Mouse (Mus musculus) liver, embryonic 14.5 days (tissue): Measurements from ENCODE around the gene Fbxw4.

Experiments
- CTCF ChIP-seq: IDR thresholded peaks from 2 replicates; pipeline ENCODE4 v1.5.1; 2016; ENCODE audit warnings: antibody characterized with exemption, low read depth, control low read depth
- EP300 ChIP-seq: IDR thresholded peaks from 2 replicates; pipeline ENCODE4 v1.6.1; 2016; ENCODE audit warnings: antibody characterized with exemption, low read depth

DNA sequence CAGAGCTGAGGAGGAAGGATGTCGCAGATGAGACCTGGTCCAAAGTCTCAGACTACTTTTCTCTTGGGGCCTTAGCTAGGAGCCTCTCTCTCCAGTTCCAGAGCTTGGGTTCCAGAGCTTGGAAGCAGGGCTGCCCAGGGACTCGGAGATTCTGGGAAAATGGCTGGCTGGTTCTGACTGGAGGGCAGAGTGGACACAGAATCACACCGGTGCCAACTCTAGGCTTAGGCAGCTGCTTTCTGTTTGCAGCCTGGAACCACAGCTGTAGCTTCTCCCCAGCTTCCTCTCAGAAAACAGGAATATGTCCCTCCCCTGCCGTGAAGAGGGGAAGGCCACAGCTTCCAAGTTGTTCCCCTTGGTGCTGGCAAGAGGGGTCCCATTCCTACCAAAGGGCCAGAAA is 110.2 kb downstream of the Fbxw4 start:
- TF ChIP-seq CTCF (no peak), EP300 (no peak)
